Mouse (Mus musculus): ENCODE results near the gene Sorbs1.

GRCm38 (mm10) chr19:40504336-40504735 lies 9.2 kb downstream of the Sorbs1 start:
- TF ChIP-seq CTCF (conservative IDR thresholded peaks at IDR 0.05; ENCODE audit: low read length) (no peak), NANOG (IDR thresholded peaks at IDR 0.05; ENCODE audit: borderline replicate concordance, low read length) (no peak), POU5F1 (IDR thresholded peaks at IDR 0.05; ENCODE audit: borderline replicate concordance, low read length) (no peak)

Data from E14TG2a.4 (cell line).